Mouse (Mus musculus): ENCODE measurements at regions not wholly inside any gene's neighbourhood (a gene's known extent, or its start where the extent isn't known, plus 50 kb on each side); places are given as distances from the start of the nearest gene placed in this dataset.

DNA sequence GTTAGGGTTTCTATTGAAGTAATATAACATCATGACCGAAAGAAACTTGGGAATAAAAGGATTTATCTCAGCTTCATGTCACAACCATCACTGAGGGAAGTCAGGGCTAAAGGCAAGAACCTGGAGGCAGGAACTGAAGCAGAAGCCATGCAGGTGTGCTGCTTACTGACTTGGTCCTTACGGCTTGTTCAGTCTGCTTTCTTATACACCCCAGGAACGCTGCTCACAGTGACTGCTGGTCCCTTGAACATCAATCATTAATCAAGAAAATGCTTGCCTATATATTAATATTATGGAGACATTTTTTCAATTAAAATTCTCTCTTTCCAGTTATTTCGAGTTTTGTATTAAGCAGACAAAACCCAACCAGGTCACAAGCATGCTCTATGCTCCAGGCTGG, 58.5 kb upstream of the Armc2 start:
- no peak for ATAC-seq
- Histone ChIP-seq H3K9me3 (ENCODE audit: low read length) (no peaks in the 10 kb centered on the region), H3K4me1 (ENCODE audit: insufficient read depth) (no peaks in the 10 kb centered on the region)

DNA sequence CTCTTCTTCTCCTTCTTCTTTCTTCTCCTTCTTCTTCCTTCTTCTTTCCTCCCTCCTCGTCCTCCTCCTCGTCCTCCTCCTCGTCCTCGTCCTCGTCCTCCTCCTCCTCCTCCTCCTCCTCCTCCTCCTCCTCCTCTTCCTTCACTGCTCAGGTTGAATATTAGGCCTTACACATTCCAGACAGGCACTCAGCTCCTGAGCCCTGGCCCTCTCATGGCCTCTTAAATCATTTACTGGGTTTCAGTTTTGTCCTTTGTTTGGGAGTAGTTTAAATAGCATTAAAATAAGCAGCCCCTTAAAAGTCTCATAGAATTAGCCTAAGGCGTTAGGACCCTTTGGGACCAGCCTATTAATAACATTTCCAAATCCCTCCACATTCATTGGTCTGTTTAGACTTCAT, 57.3 kb upstream of the Armc2 start:
- H3K36me3 ChIP-seq (ENCODE audit: insufficient read depth): no peaks in the 10 kb centered on the region
- no peak overlapping the region for H3K4me2 ChIP-seq (ENCODE audit: low read depth)
- 83% methylated on average over 6 of the region's 6 CpGs for WGBS
- no peaks in the 10 kb centered on the region for H3K4me1 ChIP-seq (ENCODE audit: insufficient read depth)
- H3K27ac ChIP-seq (ENCODE audit: low read depth, low read length): no peak overlapping the region
- ATAC-seq: no peak
- H3K9me3 ChIP-seq (ENCODE audit: low read length): no peaks in the 10 kb centered on the region
- no peak overlapping the region for H3K4me3 ChIP-seq (ENCODE audit: low read depth, low read length)
- no peaks in the 10 kb centered on the region for H3K27me3 ChIP-seq (ENCODE audit: insufficient read depth, low read length)
- H3K9ac ChIP-seq: no peak overlapping the region
- TF ChIP-seq CTCF (IDR thresholded peaks at IDR 0.05; ENCODE audit: low read depth): no peak
- DNase-seq: no peak

More for the DNA sequence above, 58.5 kb upstream of the Armc2 start:
- Histone ChIP-seq H3K36me3 (ENCODE audit: insufficient read depth) (no peaks in the 10 kb centered on the region), H3K4me3 (ENCODE audit: low read depth, low read length) (no peak overlapping the region), H3K27me3 (ENCODE audit: insufficient read depth, low read length) (no peaks in the 10 kb centered on the region), H3K9ac (no peak overlapping the region), H3K4me2 (ENCODE audit: low read depth) (no peak overlapping the region), H3K27ac (ENCODE audit: low read depth, low read length) (no peak overlapping the region)
- 82% methylated on average over 4 of the region's 4 CpGs for WGBS
- TF ChIP-seq CTCF (IDR thresholded peaks at IDR 0.05; ENCODE audit: low read depth): no peak
- no peak for DNase-seq

DNA sequence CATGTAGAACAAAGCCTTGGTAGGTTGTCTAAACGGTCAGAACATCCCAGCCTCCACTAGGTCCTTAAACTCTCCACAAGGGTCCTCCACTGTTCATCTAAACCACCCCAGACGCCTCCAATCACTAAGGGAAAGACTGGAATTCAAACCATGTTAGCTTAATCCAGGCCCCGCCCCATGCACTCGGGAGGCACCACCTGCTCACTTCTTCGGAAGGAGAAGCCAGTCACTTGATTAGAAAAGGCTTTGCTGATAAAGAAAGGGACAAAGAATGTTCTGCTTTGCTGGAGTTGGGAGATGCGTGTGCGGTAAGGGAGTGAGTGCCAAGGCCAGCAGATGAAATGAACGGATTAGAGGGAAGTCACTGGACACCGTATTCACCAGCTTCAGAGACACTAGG, 54.5 kb upstream of the Armc2 start:
- no peak overlapping the region for H3K4me3 ChIP-seq (ENCODE audit: low read depth, low read length)
- ATAC-seq (no peak), DNase-seq (no peak)
- H3K9me3 ChIP-seq (ENCODE audit: low read length): no peaks in the 10 kb centered on the region
- no peak overlapping the region for H3K9ac ChIP-seq
- H3K4me2 ChIP-seq (ENCODE audit: low read depth): no peak overlapping the region
- no peaks in the 10 kb centered on the region for H3K27me3 ChIP-seq (ENCODE audit: insufficient read depth, low read length)
- WGBS: 22% methylated on average over 9 of the region's 9 CpGs
- TF ChIP-seq CTCF (IDR thresholded peaks at IDR 0.05; ENCODE audit: low read depth): no peak
- no peak overlapping the region for H3K27ac ChIP-seq (ENCODE audit: low read depth, low read length)
- H3K4me1 ChIP-seq (ENCODE audit: insufficient read depth): no peaks in the 10 kb centered on the region
- H3K36me3 ChIP-seq (ENCODE audit: insufficient read depth): no peaks in the 10 kb centered on the region

DNA sequence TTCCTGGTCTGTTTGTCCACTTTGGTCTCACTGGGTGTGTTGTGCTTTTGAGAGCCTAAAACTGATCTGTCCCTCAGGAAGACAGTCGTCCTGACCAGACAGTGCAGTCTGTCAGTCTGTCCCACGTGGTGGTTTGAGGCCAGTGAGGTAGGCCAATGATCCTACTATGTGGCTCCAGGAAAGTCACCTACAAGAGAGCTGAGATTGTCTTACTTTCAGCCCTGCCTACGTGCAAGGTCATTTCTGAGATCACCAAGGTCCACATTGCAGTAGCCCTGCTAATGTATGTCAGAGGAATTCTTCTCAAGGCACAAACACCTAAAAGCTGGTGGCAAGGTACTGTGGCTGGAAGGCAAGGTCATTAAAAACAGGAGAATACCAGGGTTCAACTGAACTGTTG, 53.9 kb upstream of the Armc2 start:
- ATAC-seq (no peak), DNase-seq (no peak)
- Histone ChIP-seq H3K4me1 (ENCODE audit: insufficient read depth) (no peaks in the 10 kb centered on the region), H3K27ac (ENCODE audit: low read depth, low read length) (no peak overlapping the region), H3K9me3 (ENCODE audit: low read length) (no peaks in the 10 kb centered on the region), H3K9ac (no peak overlapping the region), H3K4me2 (ENCODE audit: low read depth) (no peak overlapping the region), H3K27me3 (ENCODE audit: insufficient read depth, low read length) (no peaks in the 10 kb centered on the region), H3K36me3 (ENCODE audit: insufficient read depth) (no peaks in the 10 kb centered on the region), H3K4me3 (ENCODE audit: low read depth, low read length) (no peak overlapping the region)
- no peak for TF ChIP-seq CTCF (IDR thresholded peaks at IDR 0.05; ENCODE audit: low read depth)
- 43% methylated on average over 3 of the region's 3 CpGs for WGBS

DNA sequence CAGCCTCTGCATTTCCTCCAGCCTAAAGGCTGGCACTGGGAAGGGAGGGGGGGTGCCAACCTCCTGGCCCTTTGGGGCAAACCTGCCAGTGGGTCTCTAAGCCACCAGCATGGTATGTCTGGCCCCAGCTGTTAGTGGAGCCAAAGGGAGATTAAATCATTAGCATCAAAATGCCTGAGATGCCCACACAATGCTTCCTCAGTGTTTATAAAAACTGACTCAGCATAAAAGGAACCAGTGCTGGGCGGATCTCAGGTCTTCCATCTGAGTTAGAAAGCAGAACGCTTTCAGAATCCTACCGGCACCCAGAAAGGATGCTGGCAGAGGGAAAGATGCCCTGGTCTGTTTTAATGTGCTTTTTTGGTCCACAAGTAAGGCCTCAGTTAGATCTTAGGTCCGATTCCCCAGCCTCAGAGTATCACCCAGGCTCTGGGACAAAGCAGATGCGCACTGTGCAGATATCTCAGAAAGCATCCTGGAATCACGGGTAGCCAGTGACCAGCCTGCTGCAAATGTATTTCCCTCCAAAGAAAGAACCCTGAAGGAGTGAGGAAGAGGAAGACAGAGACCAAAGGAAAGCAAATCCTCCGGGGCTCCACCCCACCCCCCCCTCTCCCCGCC, 53.3 kb upstream of the Armc2 start:
- Histone ChIP-seq H3K9me3 (ENCODE audit: low read length) (no peaks in the 10 kb centered on the region), H3K27ac (ENCODE audit: low read depth, low read length) (0 out of 2 replicates have a peak overlapping the region, but pooled peaks have one; percentile 23), H3K4me3 (ENCODE audit: low read depth, low read length) (no peak overlapping the region), H3K4me2 (ENCODE audit: low read depth) (no peak overlapping the region), H3K4me1 (ENCODE audit: insufficient read depth) (no peaks in the 10 kb centered on the region), H3K36me3 (ENCODE audit: insufficient read depth) (no peaks in the 10 kb centered on the region), H3K27me3 (ENCODE audit: insufficient read depth, low read length) (no peaks in the 10 kb centered on the region), H3K9ac (no peak overlapping the region)
- WGBS: 13% methylated on average over 8 of the region's 8 CpGs
- DNase-seq (peak; percentile 54), ATAC-seq (peak; percentile 88)
- TF ChIP-seq CTCF (IDR thresholded peaks at IDR 0.05; ENCODE audit: low read depth): no peak

DNA sequence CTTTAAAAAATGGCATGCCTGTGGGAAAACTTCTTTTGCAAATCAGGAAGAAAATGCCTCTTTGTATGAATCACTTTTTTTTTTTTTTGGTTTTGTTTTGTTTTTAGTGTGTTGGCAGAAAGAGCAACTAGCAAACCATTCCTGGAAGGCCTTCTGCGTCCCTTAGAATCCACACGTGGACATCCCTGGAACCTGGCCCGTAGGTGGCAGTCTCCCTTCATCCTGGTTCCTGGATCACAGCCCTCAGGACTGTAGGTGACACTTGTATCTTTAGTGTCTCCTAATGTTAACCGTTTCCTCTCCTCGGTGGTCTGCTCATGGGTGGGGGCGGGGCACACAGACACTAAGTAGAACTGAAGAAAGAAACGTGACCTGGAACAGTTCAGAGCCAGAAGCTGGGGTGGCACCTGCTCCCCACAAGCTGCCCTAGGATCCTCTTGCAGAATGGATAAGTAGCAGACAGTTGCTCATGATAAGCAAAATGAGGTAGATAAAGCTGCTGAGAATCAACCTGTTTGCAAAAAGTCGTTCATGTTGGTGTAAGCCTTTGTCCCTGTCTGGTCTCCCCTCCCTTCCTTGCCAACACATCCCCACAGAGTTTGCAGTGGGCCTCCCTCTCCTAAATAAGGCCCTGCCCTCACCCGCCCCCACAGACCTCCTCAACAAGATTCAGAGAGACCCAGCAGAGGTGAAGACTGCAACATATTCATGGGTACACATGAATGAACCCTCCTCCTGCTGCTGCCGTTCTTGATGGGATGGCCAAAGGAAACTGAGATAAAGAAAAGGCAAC, 52.6 kb upstream of the Armc2 start:
- 18% methylated on average over 10 of the region's 10 CpGs for WGBS
- DNase-seq: peak; percentile 14

DNA sequence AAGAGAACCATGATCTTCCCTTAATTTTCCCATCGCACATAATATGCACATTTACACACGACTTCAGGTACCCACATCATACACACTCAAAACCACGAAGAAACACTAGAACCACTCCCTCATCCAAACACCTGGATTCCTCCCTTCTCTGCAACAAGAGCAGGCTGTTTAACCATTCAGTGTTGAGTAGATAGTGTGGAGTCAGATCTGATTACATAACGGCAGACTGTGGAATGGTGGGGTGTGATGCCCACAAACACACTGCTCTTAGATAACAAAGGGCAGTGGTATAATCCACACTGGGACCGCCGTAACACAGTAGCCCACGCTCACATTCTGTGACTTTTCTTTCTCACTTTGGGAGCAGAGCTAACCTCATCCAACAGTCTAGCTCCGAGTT, 51.5 kb upstream of the Armc2 start:
- H3K4me3 ChIP-seq (ENCODE audit: low read depth, low read length): no peak overlapping the region
- 95% methylated on average over 8 of the region's 8 CpGs for WGBS
- H3K27ac ChIP-seq (ENCODE audit: low read depth, low read length): no peak overlapping the region
- no peaks in the 10 kb centered on the region for H3K4me1 ChIP-seq (ENCODE audit: insufficient read depth)
- no peak for TF ChIP-seq CTCF (IDR thresholded peaks at IDR 0.05; ENCODE audit: low read depth)
- no peaks in the 10 kb centered on the region for H3K27me3 ChIP-seq (ENCODE audit: insufficient read depth, low read length)
- no peak overlapping the region for H3K9ac ChIP-seq
- H3K9me3 ChIP-seq (ENCODE audit: low read length): no peaks in the 10 kb centered on the region
- H3K4me2 ChIP-seq (ENCODE audit: low read depth): no peak overlapping the region
- DNase-seq (no peak), ATAC-seq (no peak)
- H3K36me3 ChIP-seq (ENCODE audit: insufficient read depth): no peaks in the 10 kb centered on the region

More for the DNA sequence above, 52.6 kb upstream of the Armc2 start:
- Histone ChIP-seq H3K9ac (no peak overlapping the region), H3K36me3 (ENCODE audit: insufficient read depth) (no peaks in the 10 kb centered on the region), H3K4me3 (ENCODE audit: low read depth, low read length) (no peak overlapping the region), H3K9me3 (ENCODE audit: low read length) (no peaks in the 10 kb centered on the region), H3K27ac (ENCODE audit: low read depth, low read length) (no peak overlapping the region), H3K4me1 (ENCODE audit: insufficient read depth) (no peaks in the 10 kb centered on the region), H3K27me3 (ENCODE audit: insufficient read depth, low read length) (no peaks in the 10 kb centered on the region), H3K4me2 (ENCODE audit: low read depth) (no peak overlapping the region)
- TF ChIP-seq CTCF (IDR thresholded peaks at IDR 0.05; ENCODE audit: low read depth): peak; percentile 34; the same call in 1 of the 2 replicates
- ATAC-seq: 0 out of 2 replicates have a peak, but pooled peaks have one; percentile 13

All from forebrain, postnatal 0 days (tissue).